Mouse (Mus musculus): ENCODE data around the gene Cacng2. TPM values are rescaled to one million over a fixed set of nuclear protein-coding genes. Genes with fewer than 3 reads are reported as not detected.

Gene Cacng2
- total and polyA plus RNA-seq, 2 experiments from 2014 or later: not detected

DNA sequence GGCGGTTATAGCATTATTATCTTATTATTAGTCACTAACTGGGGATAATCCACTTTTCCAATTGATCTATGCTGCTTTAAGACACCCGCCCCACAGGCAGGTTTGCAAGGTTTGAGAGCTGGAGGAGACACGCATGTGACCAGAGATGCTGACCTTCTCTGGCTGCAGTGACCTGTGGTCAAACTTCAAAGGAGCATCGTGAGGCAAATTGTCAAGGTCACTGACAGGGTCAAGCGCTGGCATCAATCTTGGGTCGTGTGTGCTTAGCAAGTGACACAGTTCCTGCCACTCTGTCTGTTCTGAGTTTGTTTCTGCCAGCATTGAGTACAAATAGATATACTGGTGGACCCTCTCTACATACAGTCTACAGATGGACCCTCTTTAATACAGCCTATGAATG is 14.8 kb upstream of the Cacng2 start:
- no peak overlapping the region for H3K9ac ChIP-seq (replicated peaks; ENCODE audit: low read depth, low read length)
- WGBS: 58% methylated on average over 6 of the region's 6 CpGs
- no peaks in the 10 kb centered on the region for H3K9me3 ChIP-seq (replicated peaks; ENCODE audit: control insufficient read depth, low read length)
- TF ChIP-seq CTCF (IDR thresholded peaks at IDR 0.05; ENCODE audit: low read depth): no peak
- TF ChIP-seq EP300 (IDR thresholded peaks at IDR 0.05; ENCODE audit: low read depth): no peak
- no peak for ATAC-seq (ENCODE audit: insufficient read depth, low read depth)
- no peaks in the 10 kb centered on the region for H3K27me3 ChIP-seq (ENCODE audit: control insufficient read depth, insufficient read depth, low read length)
- H3K4me3 ChIP-seq (ENCODE audit: low read depth, low read length): no peak overlapping the region
- no peak for DNase-seq (ENCODE audit: low spot score)
- no peak overlapping the region for H3K27ac ChIP-seq (ENCODE audit: low read depth)
- H3K36me3 ChIP-seq (replicated peaks; ENCODE audit: control insufficient read depth, insufficient read depth, low read length): no peaks in the 10 kb centered on the region
- H3K4me1 ChIP-seq (ENCODE audit: control insufficient read depth, insufficient read depth): no peaks in the 10 kb centered on the region
- no peak overlapping the region for H3K4me2 ChIP-seq (ENCODE audit: low read depth, low read length)

DNA sequence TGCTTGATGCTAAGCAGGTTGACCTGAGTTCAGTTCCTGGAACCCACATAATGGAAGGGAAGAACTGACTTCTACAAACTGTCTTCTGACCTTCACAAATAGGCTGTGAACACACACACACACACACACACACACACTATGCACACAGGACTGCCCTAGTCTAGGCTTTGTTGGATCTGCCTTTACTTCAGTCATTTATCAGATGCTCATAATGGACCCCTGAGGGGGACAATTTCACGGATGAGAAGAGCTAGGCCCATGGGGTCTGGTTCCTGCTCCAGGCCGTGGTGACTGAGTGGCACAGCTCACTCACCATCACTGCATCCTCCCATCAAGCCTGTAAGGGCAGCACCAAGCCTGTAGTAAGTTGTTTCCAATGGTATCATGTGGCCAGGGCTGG is 13.6 kb upstream of the Cacng2 start:
- no peaks in the 10 kb centered on the region for H3K27me3 ChIP-seq (ENCODE audit: control insufficient read depth, insufficient read depth, low read length)
- no peaks in the 10 kb centered on the region for H3K9me3 ChIP-seq (replicated peaks; ENCODE audit: control insufficient read depth, low read length)
- H3K4me2 ChIP-seq (ENCODE audit: low read depth, low read length): no peak overlapping the region
- TF ChIP-seq CTCF (IDR thresholded peaks at IDR 0.05; ENCODE audit: low read depth) (no peak), EP300 (IDR thresholded peaks at IDR 0.05; ENCODE audit: low read depth) (no peak)
- no peak overlapping the region for H3K4me3 ChIP-seq (ENCODE audit: low read depth, low read length)
- ATAC-seq (ENCODE audit: insufficient read depth, low read depth): no peak
- WGBS: 43% methylated on average over 2 of the region's 2 CpGs
- H3K27ac ChIP-seq (ENCODE audit: low read depth): no peak overlapping the region
- H3K9ac ChIP-seq (replicated peaks; ENCODE audit: low read depth, low read length): no peak overlapping the region
- H3K36me3 ChIP-seq (replicated peaks; ENCODE audit: control insufficient read depth, insufficient read depth, low read length): no peaks in the 10 kb centered on the region
- DNase-seq (ENCODE audit: low spot score): no peak
- H3K4me1 ChIP-seq (ENCODE audit: control insufficient read depth, insufficient read depth): no peaks in the 10 kb centered on the region

DNA sequence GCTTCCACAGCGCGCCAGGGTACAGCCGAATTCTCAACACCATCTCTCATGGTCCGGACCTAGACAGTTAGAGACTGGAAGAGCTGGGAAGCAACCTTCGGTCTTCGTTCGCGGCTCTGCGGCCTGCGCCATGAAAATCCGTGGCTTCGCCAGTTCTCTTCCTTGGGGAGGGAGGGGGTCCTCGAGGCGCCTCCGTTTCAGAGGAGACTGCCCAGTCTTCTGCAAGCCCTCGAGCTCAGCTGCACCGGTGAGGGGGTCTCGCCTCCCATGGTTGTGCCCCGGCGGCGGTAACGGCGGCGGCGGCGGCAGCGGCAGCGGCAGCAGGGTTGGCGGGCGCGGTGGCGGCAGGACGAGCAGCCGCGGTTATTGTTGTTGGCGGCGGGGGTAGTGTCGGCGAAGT is 580 bp downstream of the Cacng2 start:
- Histone ChIP-seq H3K9ac (replicated peaks; ENCODE audit: low read depth, low read length) (no peak overlapping the region), H3K27me3 (ENCODE audit: control insufficient read depth, insufficient read depth, low read length) (peaks cover 26% of the 10 kb centered on the region), H3K4me2 (ENCODE audit: low read depth, low read length) (peak overlapping the region; percentile 36), H3K27ac (ENCODE audit: low read depth) (no peak overlapping the region), H3K4me1 (ENCODE audit: control insufficient read depth, insufficient read depth) (peaks cover 3% of the 10 kb centered on the region; the same call in 1 of the 2 replicates), H3K4me3 (ENCODE audit: low read depth, low read length) (0 out of 2 replicates have a peak overlapping the region, but pooled peaks have one; percentile 16), H3K36me3 (replicated peaks; ENCODE audit: control insufficient read depth, insufficient read depth, low read length) (no peaks in the 10 kb centered on the region), H3K9me3 (replicated peaks; ENCODE audit: control insufficient read depth, low read length) (no peaks in the 10 kb centered on the region)
- DNase-seq (ENCODE audit: low spot score): no peak
- no peak for ATAC-seq (ENCODE audit: insufficient read depth, low read depth)
- 6% methylated on average over 37 of the region's 39 CpGs for WGBS
- TF ChIP-seq CTCF (IDR thresholded peaks at IDR 0.05; ENCODE audit: low read depth) (no peak), EP300 (IDR thresholded peaks at IDR 0.05; ENCODE audit: low read depth) (no peak)

DNA sequence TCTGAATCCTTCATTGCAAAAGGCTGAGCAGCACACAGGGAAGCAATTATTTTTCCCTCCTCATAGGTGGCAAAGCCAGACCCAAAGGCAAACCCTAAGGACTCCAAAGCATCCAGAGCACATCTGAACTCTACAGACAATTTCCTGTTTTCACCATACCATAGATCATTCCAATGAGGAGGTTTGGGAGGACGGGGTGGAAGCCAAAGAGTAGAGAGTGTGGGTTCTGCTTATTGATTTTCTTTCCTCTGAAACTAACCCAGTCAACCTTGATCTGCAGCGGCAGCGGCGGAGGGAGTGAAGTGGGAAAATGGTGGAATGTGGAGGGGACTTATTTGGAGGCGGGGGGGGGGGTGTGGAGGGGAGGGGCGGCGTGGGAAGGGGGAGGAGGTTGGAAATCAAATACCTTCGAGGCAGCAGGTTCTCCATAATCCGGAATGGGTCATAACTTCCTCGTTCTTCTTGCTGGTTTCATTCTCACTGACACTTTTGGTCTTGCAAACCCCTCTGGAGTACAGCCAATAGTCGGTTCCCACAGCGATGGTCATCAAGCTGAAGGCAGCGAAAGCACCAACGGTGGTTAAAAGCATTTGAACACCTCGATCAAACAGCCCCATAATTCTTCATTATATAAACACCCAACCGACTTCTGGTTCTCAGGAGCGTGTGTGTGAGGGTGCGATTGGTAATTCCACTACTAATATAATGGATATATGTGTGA is 1.4 kb downstream of the Cacng2 start:
- peaks cover 3% of the 10 kb centered on the region; the same call in 1 of the 2 replicates for H3K4me1 ChIP-seq (ENCODE audit: control insufficient read depth, insufficient read depth)
- H3K9ac ChIP-seq (replicated peaks; ENCODE audit: low read depth, low read length): no peak overlapping the region
- no peaks in the 10 kb centered on the region for H3K36me3 ChIP-seq (replicated peaks; ENCODE audit: control insufficient read depth, insufficient read depth, low read length)
- H3K27ac ChIP-seq (ENCODE audit: low read depth): no peak overlapping the region
- peaks cover 26% of the 10 kb centered on the region for H3K27me3 ChIP-seq (ENCODE audit: control insufficient read depth, insufficient read depth, low read length)
- ATAC-seq (ENCODE audit: insufficient read depth, low read depth) (no peak), DNase-seq (ENCODE audit: low spot score) (no peak)
- WGBS: 67% methylated on average over 18 of the region's 18 CpGs
- H3K4me2 ChIP-seq (ENCODE audit: low read depth, low read length): no peak overlapping the region
- no peaks in the 10 kb centered on the region for H3K9me3 ChIP-seq (replicated peaks; ENCODE audit: control insufficient read depth, low read length)
- TF ChIP-seq CTCF (IDR thresholded peaks at IDR 0.05; ENCODE audit: low read depth): no peak
- no peak for TF ChIP-seq EP300 (IDR thresholded peaks at IDR 0.05; ENCODE audit: low read depth)
- H3K4me3 ChIP-seq (ENCODE audit: low read depth, low read length): no peak overlapping the region

DNA sequence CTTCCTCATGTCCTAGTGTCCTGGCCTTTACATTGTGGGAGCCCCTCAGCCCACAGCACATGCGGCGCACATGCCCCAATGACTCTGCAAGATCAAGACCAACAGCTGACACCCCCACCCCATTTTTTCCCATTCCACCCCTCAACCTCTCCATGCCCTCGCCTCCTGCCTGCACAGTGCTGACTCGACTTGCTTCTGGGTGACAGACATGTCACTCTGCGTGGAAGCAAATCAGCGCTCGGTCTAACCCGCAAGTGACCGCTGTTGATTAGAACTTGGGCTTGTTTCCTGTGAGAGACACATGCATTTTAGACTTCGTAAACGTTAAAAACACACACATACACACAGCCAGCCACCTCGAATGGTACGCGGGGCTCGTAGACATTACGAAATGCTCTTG is 2.1 kb downstream of the Cacng2 start:
- H3K36me3 ChIP-seq (replicated peaks; ENCODE audit: control insufficient read depth, insufficient read depth, low read length): no peaks in the 10 kb centered on the region
- no peaks in the 10 kb centered on the region for H3K9me3 ChIP-seq (replicated peaks; ENCODE audit: control insufficient read depth, low read length)
- no peak overlapping the region for H3K4me3 ChIP-seq (ENCODE audit: low read depth, low read length)

DNA sequence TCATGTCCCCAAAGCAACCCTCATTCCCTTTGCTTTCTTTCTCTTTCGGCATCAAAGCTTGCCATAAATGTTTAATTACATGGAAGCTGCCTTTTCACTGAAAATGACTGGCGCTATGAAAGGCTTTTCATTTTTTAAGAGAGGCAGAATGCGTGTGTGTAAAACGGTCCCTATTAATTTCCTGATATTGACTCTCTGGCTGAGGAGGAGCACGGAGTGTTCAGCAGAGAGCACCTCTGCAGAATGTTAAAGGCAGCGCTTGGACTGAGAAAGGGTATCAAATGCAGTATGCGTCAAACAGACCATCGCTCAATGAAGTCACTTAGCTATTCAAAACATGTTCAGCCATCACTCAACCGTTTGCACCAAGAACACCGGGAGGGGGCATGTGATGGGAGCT is 2.9 kb downstream of the Cacng2 start:
- H3K9ac ChIP-seq (replicated peaks; ENCODE audit: low read depth, low read length): no peak overlapping the region
- TF ChIP-seq CTCF (IDR thresholded peaks at IDR 0.05; ENCODE audit: low read depth) (no peak), EP300 (IDR thresholded peaks at IDR 0.05; ENCODE audit: low read depth) (no peak)
- no peaks in the 10 kb centered on the region for H3K36me3 ChIP-seq (replicated peaks; ENCODE audit: control insufficient read depth, insufficient read depth, low read length)
- H3K4me1 ChIP-seq (ENCODE audit: control insufficient read depth, insufficient read depth): peaks cover 3% of the 10 kb centered on the region; the same call in 1 of the 2 replicates
- WGBS: 76% methylated on average over 10 of the region's 10 CpGs
- no peaks in the 10 kb centered on the region for H3K9me3 ChIP-seq (replicated peaks; ENCODE audit: control insufficient read depth, low read length)
- ATAC-seq (ENCODE audit: insufficient read depth, low read depth) (no peak), DNase-seq (ENCODE audit: low spot score) (no peak)
- H3K4me2 ChIP-seq (ENCODE audit: low read depth, low read length): no peak overlapping the region
- peaks cover 26% of the 10 kb centered on the region for H3K27me3 ChIP-seq (ENCODE audit: control insufficient read depth, insufficient read depth, low read length)
- H3K27ac ChIP-seq (ENCODE audit: low read depth): no peak overlapping the region
- no peak overlapping the region for H3K4me3 ChIP-seq (ENCODE audit: low read depth, low read length)

More for the DNA sequence above, 2.1 kb downstream of the Cacng2 start:
- Histone ChIP-seq H3K4me1 (ENCODE audit: control insufficient read depth, insufficient read depth) (peaks cover 3% of the 10 kb centered on the region; the same call in 1 of the 2 replicates), H3K4me2 (ENCODE audit: low read depth, low read length) (no peak overlapping the region), H3K9ac (replicated peaks; ENCODE audit: low read depth, low read length) (no peak overlapping the region), H3K27me3 (ENCODE audit: control insufficient read depth, insufficient read depth, low read length) (peaks cover 26% of the 10 kb centered on the region), H3K27ac (ENCODE audit: low read depth) (no peak overlapping the region)
- DNase-seq (ENCODE audit: low spot score) (no peak), ATAC-seq (ENCODE audit: insufficient read depth, low read depth) (no peak)
- no peak for TF ChIP-seq EP300 (IDR thresholded peaks at IDR 0.05; ENCODE audit: low read depth)
- no peak for TF ChIP-seq CTCF (IDR thresholded peaks at IDR 0.05; ENCODE audit: low read depth)
- 86% methylated on average over 16 of the region's 16 CpGs for WGBS
